In genomic region chr4:47236104-47236503, GRCm38 (mm10) we compare ENCODE assay signal across 28 mouse cellular contexts. TPM values are rescaled to one million over a fixed set of nuclear protein-coding genes. Genes with fewer than 3 reads are reported as not detected.
"Had no signal": no experiment of that assay in that cellular context is flagged by ENCODE, and none has a peak within 500 bp of the region (broad histone marks: within the 10 kb centered on the region; RNA-seq: fewer than 3 reads in every experiment).

No protein-coding gene starts in this region.

- H3K27me3 ChIP-seq: limb, embryonic 12.5 days; limb, embryonic 13.5 days; limb, embryonic 15.5 days; liver, embryonic 12.5 days; liver, embryonic 15.5 days; lung, embryonic 15.5 days; midbrain, embryonic 12.5 days; midbrain, embryonic 13.5 days; midbrain, embryonic 15.5 days; neural tube, embryonic 12.5 days had no signal

- H3K36me3 ChIP-seq: limb, embryonic 10.5 days; limb, embryonic 12.5 days; limb, embryonic 13.5 days; limb, embryonic 15.5 days; liver, embryonic 12.5 days; liver, embryonic 13.5 days; liver, embryonic 15.5 days; lung, embryonic 15.5 days; midbrain, embryonic 10.5 days; midbrain, embryonic 12.5 days; midbrain, embryonic 13.5 days; midbrain, embryonic 15.5 days; neural tube, embryonic 12.5 days had no signal

- DNase-seq: left cerebral cortex, postnatal 4 days; liver; liver, embryonic 13.5 days; liver, postnatal 0 days; lung, adult 18-20 months; lung, adult 2 months; lung, embryonic 14.5 days; lung, postnatal 14 days; lung, postnatal 36 days; lung, postnatal 4 days; midbrain, embryonic 14.5 days had no signal

- H3K4me1 ChIP-seq: liver, embryonic 12.5 days; liver, embryonic 13.5 days; liver, embryonic 15.5 days had no signal

- H3K27ac ChIP-seq: limb, embryonic 10.5 days; limb, embryonic 12.5 days; limb, embryonic 13.5 days; limb, embryonic 15.5 days; liver, embryonic 12.5 days; liver, embryonic 13.5 days; liver, embryonic 14.5 days; liver, embryonic 15.5 days; lung, embryonic 15.5 days; macrophage; midbrain, embryonic 12.5 days; midbrain, embryonic 13.5 days; midbrain, embryonic 15.5 days; neural tube, embryonic 12.5 days had no signal

- H3K9me3 ChIP-seq: limb, embryonic 10.5 days; limb, embryonic 12.5 days; limb, embryonic 13.5 days; limb, embryonic 15.5 days; liver, embryonic 12.5 days; liver, embryonic 13.5 days; liver, embryonic 15.5 days; lung, embryonic 15.5 days; megakaryocyte, embryonic 14.5 days; midbrain, embryonic 10.5 days; midbrain, embryonic 12.5 days; midbrain, embryonic 13.5 days; midbrain, embryonic 15.5 days; neural tube, embryonic 12.5 days had no signal

- H3K9ac ChIP-seq: limb, embryonic 12.5 days; limb, embryonic 13.5 days; limb, embryonic 15.5 days; liver, embryonic 12.5 days; liver, embryonic 13.5 days; liver, embryonic 14.5 days; liver, embryonic 15.5 days; liver, postnatal 0 days; lung, embryonic 14.5 days; lung, embryonic 15.5 days; midbrain, embryonic 12.5 days; midbrain, embryonic 13.5 days; midbrain, embryonic 15.5 days; neural tube, embryonic 12.5 days had no signal

- H3K4me3 ChIP-seq: limb, embryonic 10.5 days; limb, embryonic 12.5 days; limb, embryonic 13.5 days; limb, embryonic 15.5 days; liver, embryonic 12.5 days; liver, embryonic 13.5 days; liver, embryonic 15.5 days; lung, embryonic 15.5 days; megakaryocyte, embryonic 14.5 days; midbrain, embryonic 10.5 days; midbrain, embryonic 12.5 days; midbrain, embryonic 13.5 days; midbrain, embryonic 15.5 days; myocyte; neural tube, embryonic 12.5 days had no signal

RNA-seq across cellular contexts. Expression of gene Col15a1, which starts 28.1 kb away (rescaled TPM):
- total RNA-seq: megakaryocyte-erythroid progenitor cell, adult 5-6 weeks had no signal
